Mouse (Mus musculus) G1E (cell line): ENCODE measurements around the gene Ankrd55.

ENCODE experiments used
- CTCF ChIP-seq: IDR thresholded peaks from 2 replicates; pipeline ENCODE4 v1.5.1; 2012; ENCODE audit warnings: low read depth, low read length, inconsistent platforms, mixed read lengths
- GATA1 ChIP-seq: IDR thresholded peaks from 2 replicates; pipeline ENCODE4 v1.6.1; 2012; ENCODE audit warnings: borderline replicate concordance, low read length, inconsistent platforms, mixed read lengths
- TAL1 ChIP-seq: conservative IDR thresholded peaks from 2 replicates; pipeline ENCODE4 v1.6.1; 2012; ENCODE audit warnings: low read depth, low read length, inconsistent platforms, mixed read lengths

DNA sequence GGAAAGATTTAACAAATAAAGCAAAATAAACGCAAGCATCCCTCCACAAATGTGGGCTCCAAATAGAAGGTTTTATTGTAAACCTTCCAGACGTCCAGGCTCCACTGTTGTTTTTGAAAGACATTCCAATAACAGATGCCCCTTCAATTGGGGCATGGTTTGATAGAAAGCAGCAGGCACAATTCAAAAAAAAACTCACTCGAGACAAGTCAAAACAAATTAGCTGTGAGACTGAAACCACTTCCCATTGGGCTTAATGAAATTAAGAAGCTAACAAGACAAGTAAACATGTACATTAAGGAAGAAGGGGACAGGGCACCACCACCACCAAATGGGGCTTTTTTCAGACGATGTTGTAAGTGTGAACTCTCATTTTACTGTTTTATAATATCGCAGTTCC is 43.1 kb upstream of the Ankrd55 start:
- no peak for TF ChIP-seq CTCF
- no peak for TF ChIP-seq TAL1
- TF ChIP-seq GATA1 = no peak
